Mouse (Mus musculus) spleen, adult 2 months (tissue): ENCODE measurements around the gene Slit3.

Source experiments
- CTCF ChIP-seq: fragments of 200-500 bp; IDR thresholded peaks from 2 replicates; pipeline ENCODE4 v1.5.1; 2011; ENCODE audit warnings: mild to moderate bottlenecking, inconsistent platforms; ENCODE audit not compliant: insufficient read depth, insufficient read length, insufficient replicate concordance; ENCODE audit errors: extremely low read depth
- POLR2A ChIP-seq: fragments of 200-500 bp; IDR thresholded peaks from 2 replicates; pipeline ENCODE4 v1.6.1; 2011; ENCODE audit warnings: low read depth, low read length, inconsistent platforms

DNA sequence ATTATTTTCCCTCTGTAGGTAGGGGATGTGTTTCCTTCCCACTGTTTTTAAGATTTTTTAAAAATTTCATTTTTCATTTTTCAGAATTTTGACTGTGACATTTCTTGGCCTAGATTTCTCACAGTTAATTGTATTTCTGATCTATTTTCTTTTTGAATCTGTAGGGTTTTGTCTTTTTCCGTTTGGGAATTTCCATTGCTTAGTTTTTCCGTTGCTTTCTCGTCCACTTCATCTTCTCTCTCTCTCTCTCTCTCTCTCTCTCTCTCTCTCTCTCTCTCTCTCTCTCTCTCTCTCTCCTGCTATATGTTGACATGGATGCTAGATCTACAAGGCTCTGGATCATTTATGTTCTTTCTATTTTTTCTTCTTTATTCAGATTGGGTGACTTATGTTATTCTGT lies 143.7 kb downstream of the Slit3 start:
- TF ChIP-seq CTCF (no peak), POLR2A (no peak)
